Mouse (Mus musculus) layer of hippocampus, postnatal 14 days (tissue): ENCODE results near the gene Gm5089. TPM values are rescaled to one million over a fixed set of nuclear protein-coding genes. Genes with fewer than 3 reads are reported as not detected.

Experiments used
- DNase-seq, 2 experiments: peaks; one replicate each; pipeline ENCODE4 v3.0.0; 2021 to 2022; ENCODE audit warnings: low spot score in 2 of 2, mixed read lengths in 1 of 2
- total RNA-seq, 2 experiments: library from RNA; stranded (reverse); gene quantifications; 2 replicates each; pipeline ENCODE4 v1.2.3; 2021

The Gm5089 gene
- total RNA-seq, 2 experiments from 2014 or later, result 0.21 TPM; not detected in 1

DNA sequence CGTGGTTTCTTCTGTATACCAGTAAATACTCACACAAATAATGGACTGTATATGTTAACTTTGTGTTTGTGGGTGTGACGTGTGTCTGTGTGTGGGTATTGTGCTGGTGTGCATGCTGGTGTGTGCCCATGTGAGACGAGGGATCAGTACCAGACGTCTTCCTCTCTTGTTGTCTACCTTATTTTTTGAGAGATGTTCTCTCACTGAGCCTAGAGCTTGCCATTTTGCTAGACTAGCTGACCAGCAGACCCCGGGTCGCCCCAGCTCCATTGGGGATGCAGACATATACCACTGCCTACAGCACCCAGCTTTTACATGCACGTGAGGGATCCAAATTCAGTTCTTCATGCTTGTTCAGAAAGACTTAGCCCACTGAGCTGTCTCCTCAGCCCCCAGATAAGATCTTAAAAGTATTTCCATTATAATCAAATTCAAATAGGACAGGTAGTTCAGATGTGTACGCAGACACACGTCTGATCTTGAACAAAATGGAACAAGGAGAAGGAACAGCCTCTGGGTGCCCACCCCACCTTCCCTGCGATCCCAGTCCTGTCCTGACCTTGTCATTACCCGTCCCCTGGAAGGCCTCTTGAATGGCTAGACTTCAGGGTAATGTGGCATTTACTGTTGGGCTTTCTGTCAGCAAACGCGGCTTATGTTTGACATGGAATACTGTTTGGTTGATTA, 61.1 kb downstream of the Gm5089 start:
- no peak for DNase-seq

DNA sequence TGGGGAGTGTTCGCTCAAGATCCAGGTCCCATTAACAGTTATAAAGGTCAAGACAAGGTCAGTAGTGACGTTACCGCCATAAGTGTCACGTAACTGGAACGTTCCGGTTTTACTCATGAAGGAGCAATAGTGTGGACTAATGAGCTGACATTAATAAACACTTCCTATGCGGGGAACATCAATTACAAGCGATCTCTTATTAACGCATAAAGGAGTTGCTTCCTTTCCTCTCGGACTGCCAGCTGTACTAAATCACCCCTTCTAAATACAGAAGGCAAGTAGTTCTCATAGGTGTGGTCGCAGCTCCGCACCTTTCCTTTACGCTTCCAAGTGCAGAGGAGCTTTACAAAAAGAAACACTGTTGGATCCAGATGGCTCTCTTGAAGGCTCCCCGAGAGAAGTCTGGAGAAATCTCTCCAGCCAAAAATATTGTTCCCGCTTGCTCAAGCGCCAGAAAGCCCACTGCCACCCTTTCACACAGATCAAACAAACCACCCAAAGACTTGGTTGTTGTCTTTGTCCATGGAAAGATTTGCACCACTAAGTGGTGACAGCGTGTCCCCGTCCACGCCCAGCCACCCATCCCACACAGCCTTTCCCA, 62.4 kb downstream of the Gm5089 start:
- no peak for DNase-seq

DNA sequence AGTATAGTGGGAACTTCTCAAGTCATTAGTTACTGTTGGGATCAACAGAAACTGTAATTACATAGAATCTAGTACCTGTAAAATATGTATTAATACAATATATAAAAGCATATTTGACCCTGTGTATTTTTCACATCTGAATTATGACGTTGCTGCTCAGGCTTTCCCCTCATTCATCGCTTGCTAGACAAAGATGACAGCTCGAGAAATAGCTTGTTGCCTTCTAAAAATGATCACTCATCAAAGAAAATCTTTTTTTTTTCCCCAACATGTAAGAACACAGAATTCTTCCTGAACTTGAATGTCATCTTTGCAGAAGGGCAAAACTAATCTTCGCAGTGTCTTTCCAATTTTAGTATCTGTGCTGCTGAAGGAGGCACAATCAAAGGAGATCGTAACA, 63.1 kb downstream of the Gm5089 start:
- DNase-seq, result no peak

DNA sequence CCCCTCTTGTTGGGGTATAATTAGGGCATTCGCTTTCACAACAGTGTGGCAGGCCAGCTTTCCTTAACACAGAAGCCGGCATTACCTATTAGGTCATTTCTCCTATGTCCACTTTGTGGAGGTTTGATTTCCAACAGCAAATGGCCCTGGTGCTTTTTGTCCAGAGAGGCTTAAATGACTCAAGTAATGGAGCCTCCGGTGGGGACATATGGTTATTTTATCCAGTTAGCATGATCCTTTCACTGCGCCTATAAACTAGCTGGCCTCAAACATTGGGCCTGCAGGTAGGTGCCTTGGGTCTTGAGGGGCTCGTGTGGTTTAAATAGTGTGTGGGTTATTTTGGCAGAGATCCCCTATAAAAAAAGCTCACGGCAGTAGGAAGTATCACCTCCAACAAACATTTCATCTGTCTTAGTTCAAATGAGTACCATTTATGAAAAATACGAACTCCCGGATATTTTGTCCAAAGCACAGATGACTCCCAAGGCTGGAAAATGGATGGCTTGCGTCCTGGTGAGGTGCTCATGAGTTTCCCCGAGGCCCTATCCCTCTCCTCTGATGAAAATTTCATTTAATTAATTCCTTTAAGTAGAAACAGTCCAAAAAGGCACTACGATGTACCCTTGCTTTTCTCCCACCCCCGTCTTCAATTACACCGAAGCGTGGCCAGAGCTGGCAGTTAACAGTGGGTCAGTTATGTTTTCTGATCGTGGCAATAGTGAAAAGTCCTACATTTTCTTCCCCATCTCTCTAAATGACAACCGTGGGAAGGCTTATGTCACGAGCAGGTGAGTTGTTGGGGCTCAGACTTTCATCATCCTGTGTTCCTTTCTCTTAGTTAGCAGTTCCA, 64.4 kb downstream of the Gm5089 start:
- DNase-seq, result no peak

DNA sequence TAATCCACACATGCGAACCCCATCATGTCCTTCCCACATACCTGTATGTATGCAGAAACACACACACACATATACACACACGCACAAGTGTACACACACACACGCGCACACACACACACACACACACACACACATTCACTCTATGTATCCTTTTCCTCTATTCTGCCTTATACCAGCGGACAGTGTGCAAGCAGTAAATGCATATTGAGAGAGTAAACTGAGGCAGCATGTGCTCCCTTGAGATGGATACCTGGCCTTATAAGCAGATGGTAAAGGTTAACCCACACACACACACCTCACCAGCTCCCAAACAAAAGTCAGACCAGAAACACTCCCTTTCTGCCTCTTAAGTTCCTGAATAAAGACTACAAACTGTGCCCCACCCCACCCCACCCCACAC, 65.2 kb downstream of the Gm5089 start:
- DNase-seq, result no peak

DNA sequence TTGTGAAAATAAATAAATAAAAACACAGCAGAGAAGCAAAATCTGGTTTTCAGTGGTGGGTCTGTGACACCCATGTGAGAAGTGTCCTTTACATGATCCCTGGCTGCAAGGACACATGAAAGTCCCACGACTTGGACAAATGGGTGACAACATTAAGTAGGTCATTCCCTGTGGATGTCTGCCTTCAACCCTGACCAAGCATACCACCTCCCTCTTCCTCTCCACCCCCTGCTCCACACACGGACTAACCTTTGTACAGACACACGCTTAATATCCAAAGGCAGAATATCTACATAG, 65.7 kb downstream of the Gm5089 start:
- no peak for DNase-seq

Other genes starting within 250 kb of the Gm5089 start
- 1 to 10 TPM; 5.2 to 6.2 TPM for gene Zic5, start 14.6 kb upstream of the Gm5089 start, total RNA-seq
- gene Zic2, start 24.3 kb upstream of the Gm5089 start, total RNA-seq, result 10 to 100 TPM; 22.1 to 26.7 TPM
- gene Gm10837, start 39.5 kb upstream of the Gm5089 start, total RNA-seq, result under 1 TPM in 1 of 2 experiments, not detected in 1; 0.24 TPM
- gene Pcca, start 83.2 kb upstream of the Gm5089 start, total RNA-seq, result 10 to 100 TPM; 38.1 to 43.4 TPM